Mouse (Mus musculus) lung, adult 18-20 months (tissue): ENCODE data around the gene Prdm16.

Experiments
- DNase-seq, 2 experiments: peaks; one replicate each; pipeline ENCODE4 v3.0.0; 2022; ENCODE audit warnings: mixed read lengths in 2 of 2

The Prdm16 gene

GRCm38 (mm10) chr4:154602409-154602808 is 34.3 kb downstream of the Prdm16 start:
- no peak for DNase-seq

DNA sequence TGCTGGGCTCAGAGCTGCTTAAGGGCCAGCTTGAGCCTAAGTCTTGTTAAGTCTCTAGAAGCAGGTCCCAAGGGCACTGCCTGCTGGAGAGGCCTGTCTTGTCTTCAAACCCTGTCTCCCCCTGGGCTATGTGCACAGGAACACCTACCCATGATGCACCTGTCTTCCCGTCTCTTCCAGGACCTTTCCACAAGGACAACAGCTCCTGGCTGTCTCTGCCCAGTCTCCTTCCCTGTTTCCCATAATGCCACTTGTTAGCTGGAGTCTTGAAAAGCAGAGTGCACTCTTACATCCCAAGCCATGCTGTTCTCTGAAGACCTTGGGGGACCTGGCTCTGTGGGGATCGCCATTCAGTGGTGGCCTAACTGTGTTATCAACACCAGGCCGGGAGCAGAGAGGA is 35.7 kb downstream of the Prdm16 start:
- no peak for DNase-seq

DNA sequence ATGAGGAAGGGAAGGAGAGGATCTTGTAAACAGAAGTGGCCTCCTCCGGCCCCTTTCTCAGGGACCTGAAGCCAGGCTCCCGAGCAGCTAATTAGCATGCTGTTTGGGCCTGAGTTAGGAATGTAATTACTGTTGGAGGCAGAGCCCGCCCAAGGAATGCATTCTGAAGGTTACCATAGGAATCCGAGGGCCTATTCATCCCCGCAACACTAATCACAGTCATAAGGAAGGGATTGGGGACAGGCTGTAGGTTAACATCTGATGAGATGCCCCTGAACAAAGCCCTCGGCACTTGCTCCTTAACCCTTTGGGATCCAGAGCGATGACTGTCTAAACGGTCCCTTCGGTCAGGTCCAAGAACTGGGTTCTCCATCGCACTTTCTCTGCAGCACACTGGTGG is 36.7 kb downstream of the Prdm16 start:
- no peak for DNase-seq

DNA sequence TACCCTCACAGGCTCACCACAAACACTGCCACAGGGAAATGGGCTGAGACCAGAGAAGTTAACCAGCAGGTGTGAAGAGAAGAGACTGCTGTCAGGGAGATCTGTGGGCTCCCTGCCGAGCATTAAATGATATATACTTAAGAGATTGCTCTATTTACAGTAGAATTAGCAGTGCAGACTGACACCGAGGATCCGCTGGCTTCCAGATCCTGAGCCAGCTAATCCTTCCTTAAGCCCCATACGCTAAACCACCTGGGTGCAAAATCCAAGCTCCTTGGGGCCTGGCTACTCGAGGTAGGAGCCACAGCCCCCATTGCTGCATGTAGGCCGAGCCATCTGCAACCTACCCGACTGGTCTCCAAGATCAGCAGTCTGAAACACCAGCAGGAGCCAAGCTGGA is 38.3 kb downstream of the Prdm16 start:
- no peak for DNase-seq

DNA sequence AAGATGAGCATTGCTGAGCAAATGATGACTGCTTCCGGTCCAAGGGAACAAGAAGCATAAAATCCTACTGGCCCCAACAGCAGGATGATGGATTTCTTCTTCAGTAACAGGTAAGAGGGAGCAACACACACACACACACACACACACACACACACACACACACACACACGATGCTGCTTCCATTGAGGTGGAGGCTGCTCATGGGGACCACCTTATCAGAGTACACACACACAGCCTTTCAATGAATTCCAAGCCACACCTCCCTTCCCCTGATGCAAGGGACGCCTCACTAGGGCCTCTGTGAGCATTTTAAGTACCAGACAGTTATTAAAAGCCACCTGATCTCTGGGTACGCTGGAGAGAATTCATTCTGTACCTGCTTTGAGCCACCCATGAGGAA is 39.9 kb downstream of the Prdm16 start:
- no peak for DNase-seq

- no peak for DNase-seq
Measured at GRCm38 (mm10) chr4:154594761-154595556, 41.7 kb downstream of the Prdm16 start.

DNA sequence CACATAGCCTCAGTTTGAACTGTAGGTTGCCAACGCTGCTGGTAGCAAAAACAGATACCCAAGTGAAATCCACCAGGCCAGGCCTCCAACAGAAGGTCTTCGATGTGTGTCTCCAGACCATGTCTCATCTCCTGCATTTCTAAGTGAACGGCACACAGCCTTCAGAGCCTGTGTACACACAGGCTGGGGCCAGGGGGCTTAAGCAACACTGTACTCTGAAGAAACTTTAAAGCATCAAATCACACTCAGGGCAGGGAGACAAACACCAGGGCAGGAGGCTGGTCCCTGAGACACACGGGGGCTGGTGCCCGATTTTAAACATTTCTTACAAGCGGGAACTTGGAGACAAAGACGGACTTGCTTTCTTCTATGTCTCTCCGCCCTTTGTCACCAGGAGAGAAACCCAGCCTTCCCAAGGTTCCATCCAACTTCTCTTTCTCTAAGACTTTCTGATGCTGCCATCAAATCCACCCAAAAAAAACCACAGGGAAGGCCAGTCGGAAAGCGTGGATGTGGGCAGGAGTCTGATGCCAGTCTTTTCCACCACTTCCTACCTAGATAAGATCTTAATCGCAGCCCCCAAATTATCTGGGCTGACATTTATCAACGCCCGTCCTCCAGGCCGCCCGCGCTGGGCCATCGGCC is 42.4 kb downstream of the Prdm16 start:
- no peak for DNase-seq

DNA sequence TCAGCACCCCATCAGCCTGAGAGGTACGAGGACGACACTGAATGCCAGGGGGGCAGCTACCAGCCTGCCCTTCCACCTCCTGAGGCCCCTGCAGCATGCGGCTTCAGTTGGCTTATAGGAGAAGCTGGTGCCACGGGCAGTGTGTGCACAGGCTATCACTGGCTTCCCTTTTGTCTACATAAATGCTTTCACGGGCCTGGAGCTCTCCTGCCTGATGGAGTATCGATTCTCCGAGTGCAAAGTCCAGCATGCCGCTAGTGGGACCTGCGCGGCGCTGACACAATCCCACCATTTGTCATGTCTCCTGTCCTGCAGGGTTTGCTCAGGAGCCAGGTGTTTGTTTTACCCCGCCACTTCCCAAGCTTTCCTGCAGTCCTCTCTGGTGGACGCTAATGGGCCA is 44.1 kb downstream of the Prdm16 start:
- no peak for DNase-seq

- no peak for DNase-seq
Measured at GRCm38 (mm10) chr4:154590910-154591309, 45.8 kb downstream of the Prdm16 start.

- no peak for DNase-seq
Measured at GRCm38 (mm10) chr4:154586334-154586733, 50.3 kb downstream of the Prdm16 start.

GRCm38 (mm10) chr4:154585779-154586178 is 50.9 kb downstream of the Prdm16 start:
- peak; percentile 75 to 81 for DNase-seq

DNA sequence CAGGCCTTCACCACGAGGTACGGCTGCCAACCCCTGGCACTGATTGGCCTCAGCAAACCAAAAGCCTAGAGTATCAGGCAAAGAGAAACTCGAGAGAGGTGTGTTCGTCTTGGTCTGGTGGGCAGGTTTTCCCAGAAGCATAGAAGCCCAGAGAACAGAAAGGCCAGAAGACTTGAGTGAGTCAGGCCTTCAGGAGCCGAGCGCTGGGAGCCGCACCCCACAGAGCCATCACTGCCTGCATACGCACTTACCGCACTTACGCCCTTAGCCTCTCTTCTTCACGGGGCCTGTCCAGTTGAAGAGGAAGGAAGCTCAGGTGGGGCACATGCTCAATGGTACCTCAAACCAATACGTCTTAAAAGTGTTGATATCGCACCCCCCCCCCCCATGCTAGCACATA is 53.0 kb downstream of the Prdm16 start:
- no peak for DNase-seq

DNA sequence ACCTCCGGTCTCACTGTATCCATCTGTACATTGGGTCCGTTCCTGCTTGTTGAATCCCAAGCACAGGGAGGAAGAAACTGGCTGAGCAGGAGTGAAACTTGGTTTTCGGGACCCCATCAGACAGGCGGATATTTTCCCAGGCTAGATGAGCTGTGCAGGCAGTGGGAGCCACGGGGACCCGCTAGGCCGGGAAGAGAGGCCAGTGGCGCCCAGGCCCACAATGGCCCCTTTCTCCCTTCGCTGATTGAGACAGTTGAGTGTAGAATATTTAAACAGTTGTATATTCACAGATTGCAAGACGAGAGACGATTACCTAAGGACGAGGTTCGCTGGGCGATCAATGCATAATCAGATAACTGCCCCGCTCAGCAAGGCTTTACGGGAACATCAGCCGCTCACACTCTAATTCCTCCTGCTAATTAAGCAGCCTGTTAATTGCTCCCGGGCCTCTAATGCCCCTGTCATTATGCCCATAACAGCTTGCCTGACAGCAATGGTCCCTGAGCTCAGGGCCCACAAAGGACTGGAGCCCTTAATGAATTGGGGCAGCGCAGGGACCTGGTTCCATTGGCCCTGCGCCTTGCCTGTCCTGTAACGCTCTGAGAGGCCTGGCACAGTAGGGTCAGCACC is 54.0 kb downstream of the Prdm16 start:
- no peak for DNase-seq

DNA sequence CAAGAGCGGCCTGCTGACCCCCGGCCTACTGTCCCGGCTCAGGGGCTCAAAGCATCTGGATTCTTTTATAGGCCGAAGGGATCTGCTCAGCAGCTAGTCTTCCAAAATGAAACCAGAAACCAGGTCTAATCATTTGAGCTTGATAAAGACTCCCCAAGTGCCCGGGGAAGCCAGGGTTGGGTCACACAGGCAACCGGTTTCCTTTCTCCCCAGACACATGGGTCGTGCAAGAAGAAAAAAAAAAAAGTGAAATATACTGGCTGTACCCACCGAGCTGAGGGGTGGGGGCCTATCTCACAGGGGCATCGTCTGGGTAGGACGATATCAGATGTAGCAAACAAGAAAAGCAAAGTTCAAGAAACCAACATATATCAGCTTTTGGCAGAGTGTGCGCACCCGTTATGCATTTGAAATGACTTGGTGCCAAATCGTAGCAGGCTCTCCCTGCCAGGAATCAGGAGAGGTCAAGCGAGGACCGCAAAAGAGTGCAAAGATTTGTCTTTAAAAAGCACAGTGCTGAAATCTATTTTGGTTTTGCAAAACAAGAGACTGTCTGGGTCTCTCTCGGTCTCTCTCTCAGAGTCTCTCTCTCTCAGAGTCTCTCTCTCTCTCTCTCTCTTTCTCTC is 55.3 kb downstream of the Prdm16 start:
- no peak for DNase-seq

DNA sequence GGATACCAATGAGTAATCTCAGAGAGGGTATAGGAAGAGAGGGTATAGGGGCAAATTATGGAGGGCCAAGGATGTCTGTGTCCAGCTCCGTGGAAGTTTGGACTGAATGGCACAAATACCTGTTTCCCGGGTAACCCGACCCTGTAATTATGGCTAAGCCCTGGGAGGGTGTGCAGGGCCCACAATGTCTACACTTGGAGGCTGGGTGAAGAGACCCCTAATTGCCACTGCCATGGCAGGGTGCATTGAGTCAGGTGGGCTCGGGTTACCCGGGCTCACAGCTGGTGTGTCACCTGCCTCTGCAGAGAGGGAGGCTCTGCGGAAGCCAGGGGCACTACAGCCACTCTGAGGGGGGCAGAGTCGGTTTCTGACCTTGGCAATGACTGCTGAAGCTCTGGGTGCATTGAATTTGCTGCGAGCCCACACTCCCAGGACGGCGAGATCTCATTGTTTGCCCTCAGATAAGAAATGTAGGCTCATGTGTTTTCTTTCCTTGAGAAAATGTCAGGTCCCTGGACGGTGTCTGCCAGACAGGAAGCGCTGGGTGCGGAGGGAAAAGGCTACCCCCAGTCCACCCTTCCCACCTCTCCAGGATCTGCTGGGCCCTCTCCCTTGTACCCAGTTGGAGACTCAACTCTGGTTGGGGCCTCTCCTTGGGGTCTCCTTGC is 62.3 kb downstream of the Prdm16 start:
- DNase-seq: no peak

DNA sequence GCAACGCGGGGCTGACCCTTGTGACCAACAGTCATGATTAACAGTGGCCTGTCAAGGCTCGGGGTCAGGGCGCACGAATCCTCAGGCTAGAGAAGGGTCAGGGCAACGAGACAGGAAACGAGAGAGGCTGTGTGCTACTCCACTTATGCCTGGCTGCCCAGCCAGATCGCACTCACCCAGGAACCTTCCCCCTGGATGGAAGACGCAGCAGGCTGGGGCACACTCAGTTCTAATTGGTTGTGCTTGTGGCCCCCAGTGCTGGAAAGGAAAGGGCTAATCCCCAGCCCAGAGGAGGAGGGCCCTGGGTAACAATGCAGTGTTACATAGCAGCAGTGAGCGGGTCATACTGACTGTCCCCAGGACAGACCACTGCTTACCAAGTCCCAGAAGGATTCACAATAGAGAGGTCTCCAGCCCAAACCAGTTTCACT is 66.2 kb downstream of the Prdm16 start:
- no peak for DNase-seq

DNA sequence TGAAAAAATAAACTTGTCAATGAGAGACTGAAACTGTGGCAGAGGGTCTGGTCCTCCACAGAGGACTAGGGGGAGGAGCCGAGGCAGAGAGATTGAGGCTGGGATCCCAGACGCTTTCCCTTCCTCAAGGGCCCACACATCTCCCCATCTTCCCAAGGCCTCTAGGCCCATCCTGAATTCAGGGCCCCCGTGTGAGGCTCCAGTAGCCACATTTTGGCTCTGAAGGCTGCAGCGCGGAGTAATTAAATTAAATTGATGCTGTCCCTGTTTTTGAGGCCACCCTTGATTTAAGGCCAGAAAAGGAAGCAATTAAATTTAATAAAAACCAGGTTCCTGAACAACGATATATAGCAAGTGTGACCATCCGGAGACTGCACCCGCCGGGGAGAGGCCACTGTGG is 66.8 kb downstream of the Prdm16 start:
- no peak for DNase-seq

DNA sequence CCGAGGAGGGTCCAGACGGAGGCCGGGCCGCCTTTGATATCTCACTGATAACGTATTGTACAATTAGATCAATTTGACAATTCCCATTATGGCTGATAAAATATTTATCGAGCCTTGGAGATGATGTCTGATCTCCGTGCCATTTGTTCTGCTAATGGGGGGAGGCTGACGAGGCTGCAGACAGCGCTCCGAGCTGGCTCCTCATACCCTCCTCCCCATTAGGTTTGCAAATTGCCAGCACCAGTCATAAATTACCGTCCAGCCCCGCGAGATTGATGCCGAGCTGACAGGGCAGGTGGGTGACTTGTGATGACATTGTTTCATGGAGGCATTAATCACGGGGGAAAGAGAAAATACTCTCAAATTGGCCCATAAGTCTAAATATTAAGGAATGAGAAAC is 67.9 kb downstream of the Prdm16 start:
- no peak for DNase-seq

DNA sequence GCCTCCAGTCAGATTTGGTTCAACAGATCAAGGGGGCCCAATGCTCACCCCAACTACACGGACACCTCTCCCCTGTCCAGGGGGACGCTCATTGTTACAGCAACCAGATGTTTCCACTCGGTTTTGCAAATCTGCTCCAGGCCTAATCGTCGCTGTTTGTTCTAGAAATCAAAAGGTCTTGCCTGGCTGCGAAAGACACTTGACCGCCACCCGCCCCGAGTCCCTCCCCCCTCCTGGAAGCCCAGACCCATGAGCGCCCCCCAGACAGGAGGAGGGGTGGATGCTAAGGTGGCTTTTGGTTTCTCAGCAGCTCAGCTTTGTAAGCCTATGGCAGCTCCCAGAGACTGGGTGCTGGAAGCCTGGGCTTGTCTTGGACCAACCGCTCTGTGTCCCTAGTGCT is 68.7 kb downstream of the Prdm16 start:
- peak in 1 of 2 experiments; percentile 20 for DNase-seq

DNA sequence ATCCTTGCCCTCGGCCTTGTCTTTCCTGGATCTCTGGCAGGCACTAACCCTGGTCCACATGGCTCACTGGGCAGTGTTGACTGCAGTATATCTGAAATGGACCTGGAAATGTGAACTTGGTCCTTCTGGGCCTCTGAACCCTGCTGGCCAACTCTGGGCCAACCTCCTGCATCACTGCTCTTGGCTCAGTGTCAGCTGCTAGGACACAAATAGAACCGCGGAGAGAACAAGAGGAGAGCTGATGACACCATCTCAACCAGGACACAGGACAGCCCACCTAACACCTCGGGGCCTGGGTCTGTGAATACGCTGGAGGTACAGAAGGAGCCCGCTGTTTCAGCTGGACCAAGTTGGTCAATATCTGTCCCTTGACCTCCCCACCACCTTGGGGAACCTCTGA is 73.5 kb downstream of the Prdm16 start:
- no peak for DNase-seq

- DNase-seq: no peak
Measured at GRCm38 (mm10) chr4:154558041-154558440, 78.6 kb downstream of the Prdm16 start.

GRCm38 (mm10) chr4:154557168-154557567 is 79.5 kb downstream of the Prdm16 start:
- no peak for DNase-seq

- DNase-seq: no peak
Measured at GRCm38 (mm10) chr4:154556418-154556817, 80.3 kb downstream of the Prdm16 start.
